Mouse (Mus musculus): ENCODE measurements around the gene Slc36a2. TPM values are rescaled to one million over a fixed set of nuclear protein-coding genes. Genes with fewer than 3 reads are reported as not detected.
A peak's percentile ranks its signal among the peaks of the same experiment; 100 is the strongest.

Slc36a2 gene
- polyA plus RNA-seq, 1 experiment from 2014 or later, result 1.1 TPM

- Histone ChIP-seq H3K9ac (no peak overlapping the region), H3K4me2 (no peak overlapping the region), H3K4me3 (no peak overlapping the region), H3K27ac (replicated peaks) (no peak overlapping the region), H3K36me3 (no peaks in the 10 kb centered on the region), H3K4me1 (replicated peaks) (peaks cover 38% of the 10 kb centered on the region), H3K9me3 (no peaks in the 10 kb centered on the region), H3K27me3 (no peaks in the 10 kb centered on the region)
- 81% methylated on average over 2 of the region's 2 CpGs for WGBS
- ATAC-seq (ENCODE audit: low read depth), result no peak
These were observed 24.2 kb upstream of the Slc36a2 start for GRCm38 (mm10) chr11:55209032-55209431.

GRCm38 (mm10) chr11:55208001-55208690 lies 23.3 kb upstream of the Slc36a2 start:
- Histone ChIP-seq H3K9ac (no peak overlapping the region), H3K27me3 (no peaks in the 10 kb centered on the region), H3K9me3 (no peaks in the 10 kb centered on the region), H3K4me2 (no peak overlapping the region), H3K27ac (replicated peaks) (no peak overlapping the region), H3K4me1 (replicated peaks) (peaks cover 38% of the 10 kb centered on the region), H3K4me3 (no peak overlapping the region), H3K36me3 (no peaks in the 10 kb centered on the region)
- no peak for ATAC-seq (ENCODE audit: low read depth)
- 66% methylated on average over 6 of the region's 6 CpGs for WGBS

- ATAC-seq (ENCODE audit: low read depth), result peak; percentile 32
- Histone ChIP-seq H3K9me3 (no peaks in the 10 kb centered on the region), H3K27ac (replicated peaks) (peak overlapping the region; percentile 52), H3K4me3 (peak overlapping the region; percentile 90), H3K4me1 (replicated peaks) (peaks cover 26% of the 10 kb centered on the region), H3K9ac (peak overlapping the region; percentile 92), H3K36me3 (no peaks in the 10 kb centered on the region), H3K4me2 (peak overlapping the region; percentile 98), H3K27me3 (no peaks in the 10 kb centered on the region)
- WGBS, result 6% methylated on average over 17 of the region's 17 CpGs
These were observed 19.7 kb upstream of the Slc36a2 start for GRCm38 (mm10) chr11:55204602-55205001.

GRCm38 (mm10) chr11:55204159-55204596 lies 19.3 kb upstream of the Slc36a2 start, which contains the start of gene Slc36a1:
Gene Slc36a1, plus strand, starts transcription at chr11:55204350.
- H3K9ac ChIP-seq, result peak within 1 kb of the TSS; percentile 92
- H3K4me1 ChIP-seq (replicated peaks), result peaks cover 22% of the 10 kb centered on the region
- H3K27me3 ChIP-seq, result no peaks in the 10 kb centered on the region
- H3K36me3 ChIP-seq, result no peaks in the 10 kb centered on the region
- peak within 1 kb of the TSS; percentile 98 for H3K4me2 ChIP-seq
- WGBS, result 0% methylated on average over 31 of the region's 31 CpGs
- peak; percentile 95 for ATAC-seq (ENCODE audit: low read depth)
- no peaks in the 10 kb centered on the region for H3K9me3 ChIP-seq
- H3K27ac ChIP-seq (replicated peaks), result peak within 1 kb of the TSS; percentile 52
- H3K4me3 ChIP-seq, result peak within 1 kb of the TSS; percentile 90

- WGBS, result 82% methylated on average over 8 of the region's 8 CpGs
- Histone ChIP-seq H3K4me3 (no peak overlapping the region), H3K27ac (replicated peaks) (no peak overlapping the region), H3K9ac (no peak overlapping the region), H3K4me1 (replicated peaks) (no peaks in the 10 kb centered on the region), H3K4me2 (no peak overlapping the region), H3K36me3 (no peaks in the 10 kb centered on the region), H3K27me3 (no peaks in the 10 kb centered on the region), H3K9me3 (no peaks in the 10 kb centered on the region)
- no peak for ATAC-seq (ENCODE audit: low read depth)
These were observed 13.0 kb upstream of the Slc36a2 start for GRCm38 (mm10) chr11:55197740-55198510.

- ATAC-seq (ENCODE audit: low read depth), result no peak
- Histone ChIP-seq H3K4me3 (no peak overlapping the region), H3K9me3 (no peaks in the 10 kb centered on the region), H3K4me2 (no peak overlapping the region), H3K4me1 (replicated peaks) (no peaks in the 10 kb centered on the region), H3K9ac (no peak overlapping the region), H3K36me3 (no peaks in the 10 kb centered on the region), H3K27ac (replicated peaks) (no peak overlapping the region), H3K27me3 (no peaks in the 10 kb centered on the region)
- WGBS, result 63% methylated on average over 6 of the region's 6 CpGs
These were observed 12.2 kb upstream of the Slc36a2 start for GRCm38 (mm10) chr11:55197086-55197485.

- H3K4me3 ChIP-seq, result no peak overlapping the region
- H3K4me1 ChIP-seq (replicated peaks), result no peaks in the 10 kb centered on the region
- WGBS, result 90% methylated on average over 3 of the region's 3 CpGs
- H3K36me3 ChIP-seq, result no peaks in the 10 kb centered on the region
- no peak overlapping the region for H3K27ac ChIP-seq (replicated peaks)
- H3K9me3 ChIP-seq, result no peaks in the 10 kb centered on the region
- no peak overlapping the region for H3K9ac ChIP-seq
- no peak overlapping the region for H3K4me2 ChIP-seq
- no peak for ATAC-seq (ENCODE audit: low read depth)
- H3K27me3 ChIP-seq, result no peaks in the 10 kb centered on the region
These were observed 5.3 kb upstream of the Slc36a2 start for GRCm38 (mm10) chr11:55190216-55190615.

GRCm38 (mm10) chr11:55187777-55188176 lies 2.9 kb upstream of the Slc36a2 start:
- Histone ChIP-seq H3K4me3 (no peak overlapping the region), H3K4me2 (no peak overlapping the region), H3K4me1 (replicated peaks) (no peaks in the 10 kb centered on the region), H3K9ac (no peak overlapping the region), H3K36me3 (no peaks in the 10 kb centered on the region), H3K27me3 (no peaks in the 10 kb centered on the region), H3K9me3 (no peaks in the 10 kb centered on the region), H3K27ac (replicated peaks) (no peak overlapping the region)
- 86% methylated on average over 6 of the region's 6 CpGs for WGBS
- no peak for ATAC-seq (ENCODE audit: low read depth)

GRCm38 (mm10) chr11:55187292-55187691 lies 2.4 kb upstream of the Slc36a2 start:
- H3K4me1 ChIP-seq (replicated peaks), result no peaks in the 10 kb centered on the region

GRCm38 (mm10) chr11:55184246-55184645 lies 631 bp downstream of the Slc36a2 start:
- no peak for ATAC-seq (ENCODE audit: low read depth)
- WGBS, result 82% methylated on average over 5 of the region's 5 CpGs

More at GRCm38 (mm10) chr11:55187292-55187691, 2.4 kb upstream of the Slc36a2 start:
- no peak overlapping the region for H3K4me2 ChIP-seq
- no peak overlapping the region for H3K4me3 ChIP-seq
- no peaks in the 10 kb centered on the region for H3K36me3 ChIP-seq
- WGBS, result 92% methylated on average over 4 of the region's 4 CpGs
- H3K9ac ChIP-seq, result no peak overlapping the region
- H3K27me3 ChIP-seq, result no peaks in the 10 kb centered on the region
- ATAC-seq (ENCODE audit: low read depth), result no peak
- no peaks in the 10 kb centered on the region for H3K9me3 ChIP-seq
- no peak overlapping the region for H3K27ac ChIP-seq (replicated peaks)

GRCm38 (mm10) chr11:55183124-55183523 lies 1.8 kb downstream of the Slc36a2 start:
- Histone ChIP-seq H3K36me3 (no peaks in the 10 kb centered on the region), H3K4me1 (replicated peaks) (no peaks in the 10 kb centered on the region), H3K9me3 (no peaks in the 10 kb centered on the region), H3K27me3 (no peaks in the 10 kb centered on the region), H3K4me3 (no peak overlapping the region), H3K9ac (no peak overlapping the region), H3K27ac (replicated peaks) (no peak overlapping the region), H3K4me2 (no peak overlapping the region)
- 67% methylated on average over 7 of the region's 7 CpGs for WGBS
- ATAC-seq (ENCODE audit: low read depth), result no peak

More at GRCm38 (mm10) chr11:55184246-55184645, 631 bp downstream of the Slc36a2 start:
- no peak overlapping the region for H3K4me2 ChIP-seq
- no peak overlapping the region for H3K27ac ChIP-seq (replicated peaks)
- H3K4me1 ChIP-seq (replicated peaks), result no peaks in the 10 kb centered on the region
- no peak overlapping the region for H3K4me3 ChIP-seq
- no peaks in the 10 kb centered on the region for H3K27me3 ChIP-seq
- no peaks in the 10 kb centered on the region for H3K36me3 ChIP-seq
- H3K9me3 ChIP-seq, result no peaks in the 10 kb centered on the region
- no peak overlapping the region for H3K9ac ChIP-seq

- 88% methylated on average over 3 of the region's 3 CpGs for WGBS
- Histone ChIP-seq H3K4me2 (no peak overlapping the region), H3K4me1 (replicated peaks) (no peaks in the 10 kb centered on the region), H3K4me3 (no peak overlapping the region), H3K9ac (no peak overlapping the region), H3K9me3 (no peaks in the 10 kb centered on the region), H3K36me3 (no peaks in the 10 kb centered on the region), H3K27me3 (no peaks in the 10 kb centered on the region), H3K27ac (replicated peaks) (no peak overlapping the region)
- no peak for ATAC-seq (ENCODE audit: low read depth)
These were observed 5.0 kb downstream of the Slc36a2 start for GRCm38 (mm10) chr11:55179856-55180255.

All from neural tube, embryonic 13.5 days (tissue).